Mouse (Mus musculus) spleen, adult 18-20 months (tissue): ENCODE data around the gene Prickle2.

Experiments
- DNase-seq, 2 experiments: peaks; one replicate each; pipeline ENCODE4 v3.0.0; 2022; ENCODE audit warnings: mixed read lengths in 2 of 2

Gene Prickle2

GRCm38 (mm10) chr6:92346729-92347128, 359.2 kb downstream of the Prickle2 start:
- no peak for DNase-seq

GRCm38 (mm10) chr6:92345151-92345550, 360.8 kb downstream of the Prickle2 start:
- no peak for DNase-seq

- no peak for DNase-seq
Measured at GRCm38 (mm10) chr6:92344588-92344987, 361.4 kb downstream of the Prickle2 start.
